Mouse (Mus musculus): Measurements from ENCODE around the gene Ccdc158. TPM values are rescaled to one million over a fixed set of nuclear protein-coding genes. Genes with fewer than 3 reads are reported as not detected.

Ccdc158 gene
- under 1 TPM; 0.36 to 0.54 TPM for total RNA-seq (2021)
- long read RNA-seq, experiment 1 = 0 reads
- long read RNA-seq, experiment 2 = 0 reads

DNA sequence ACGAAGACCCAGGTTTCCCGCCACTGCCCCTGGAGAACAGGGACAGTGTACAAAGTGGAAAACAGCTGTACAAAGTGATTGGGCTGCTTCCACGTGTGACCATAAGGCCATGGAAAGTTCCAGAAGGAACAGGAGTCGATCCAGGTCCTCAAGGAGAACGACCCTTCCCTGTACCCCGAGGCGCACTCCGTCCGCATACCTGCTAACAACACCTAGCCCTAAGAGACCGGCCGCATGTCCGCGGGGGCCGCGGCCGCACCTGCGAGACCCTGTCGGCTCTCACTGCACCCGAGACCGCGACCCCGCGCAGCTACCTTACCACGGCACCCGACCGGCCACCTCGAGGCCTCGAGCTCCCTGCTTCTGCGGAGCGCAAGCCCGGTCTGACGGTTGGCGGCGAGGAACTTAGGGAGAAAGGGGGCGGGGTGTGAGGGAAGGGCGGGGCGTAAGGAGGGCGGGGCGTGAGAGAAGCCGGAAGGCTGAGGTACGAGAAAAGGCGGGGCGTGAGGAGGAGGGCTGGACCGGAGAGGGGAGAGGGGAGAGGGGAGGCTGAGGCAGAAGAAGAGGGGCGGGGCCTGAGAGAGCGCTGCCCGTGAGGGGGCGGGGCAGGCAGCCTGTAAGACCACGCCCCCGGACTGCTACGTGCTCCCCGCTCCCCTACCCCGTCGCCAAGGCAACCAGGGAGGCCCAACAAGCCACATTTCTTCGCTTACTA is at the start of gene Ccdc158:
Ccdc158 (minus strand) TSS at position 413 of the 715 bp plus-strand sequence.
- DNase-seq (ENCODE audit: extremely low spot score in 1 of 2, low spot score in 2 of 2) = peak; percentile 53 to 62
- H3K4me3 ChIP-seq = peak within 1 kb of the TSS; percentile 37
- TF ChIP-seq CTCF (IDR thresholded peaks at IDR 0.05) = no peak
- intact Hi-C loops (cut with DNase I) = loop anchor here (5.0 to 10.0 kb wide), 4 partner anchors 277 to 652 kb away; no protein-coding TSS in a partner anchor
- H3K27ac ChIP-seq = no peak within 1 kb of the TSS

DNA sequence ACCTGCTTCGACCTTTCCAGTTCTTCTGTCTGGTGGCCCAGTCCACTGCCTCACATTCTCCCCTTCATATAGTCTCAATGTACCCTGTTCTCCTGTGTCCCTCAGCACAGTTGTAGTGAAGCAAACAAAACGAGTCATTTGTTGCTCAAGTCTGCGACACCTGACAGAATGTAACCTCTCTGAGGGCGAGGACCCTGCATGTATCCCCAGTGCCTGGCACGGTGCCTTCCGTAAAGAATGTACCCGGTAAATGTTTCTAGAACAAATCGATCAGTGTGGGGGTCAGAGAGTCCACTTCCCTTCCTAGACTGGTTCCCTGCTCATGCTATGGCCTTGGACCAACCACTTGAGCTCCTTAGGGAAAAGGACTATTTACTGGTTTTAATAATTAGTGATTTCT is 46.5 kb upstream of the Ccdc158 start:
- no peak for DNase-seq (ENCODE audit: extremely low spot score in 1 of 2, low spot score in 2 of 2)
- TF ChIP-seq CTCF (IDR thresholded peaks at IDR 0.05) = no peak
- Histone ChIP-seq H3K4me3 (no peak overlapping the region), H3K27ac (no peak overlapping the region)
- intact Hi-C loops (cut with DNase I) = loop anchor here (5.0 to 10.0 kb wide), 3 partner anchors 214 to 603 kb away; partner anchors contain the start of gene Scarb2

DNA sequence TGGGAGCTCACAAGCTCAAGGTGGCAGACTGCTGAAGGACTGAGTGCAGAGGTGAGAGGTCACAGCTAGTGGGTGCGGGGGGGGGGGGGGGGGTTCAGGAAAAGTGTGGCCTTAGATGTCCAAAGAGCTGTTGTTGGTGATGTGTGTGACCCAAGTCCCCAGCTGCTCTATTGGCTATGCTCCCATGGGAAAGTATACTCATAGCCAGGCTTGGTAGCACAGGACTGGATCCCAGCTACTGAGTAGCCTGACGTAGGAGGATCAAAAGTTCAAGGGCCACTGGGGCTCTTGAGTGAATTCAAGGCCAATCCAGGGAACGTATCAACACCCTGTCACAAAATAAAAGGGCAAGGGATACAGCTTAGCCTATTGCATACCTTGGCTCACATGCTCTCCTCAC is 43.8 kb upstream of the Ccdc158 start:
- Histone ChIP-seq H3K4me3 (no peak overlapping the region), H3K27ac (no peak overlapping the region)
- intact Hi-C loops (cut with DNase I) = no loop called here
- DNase-seq (ENCODE audit: extremely low spot score in 1 of 2, low spot score in 2 of 2) = no peak
- no peak for TF ChIP-seq CTCF (IDR thresholded peaks at IDR 0.05)

DNA sequence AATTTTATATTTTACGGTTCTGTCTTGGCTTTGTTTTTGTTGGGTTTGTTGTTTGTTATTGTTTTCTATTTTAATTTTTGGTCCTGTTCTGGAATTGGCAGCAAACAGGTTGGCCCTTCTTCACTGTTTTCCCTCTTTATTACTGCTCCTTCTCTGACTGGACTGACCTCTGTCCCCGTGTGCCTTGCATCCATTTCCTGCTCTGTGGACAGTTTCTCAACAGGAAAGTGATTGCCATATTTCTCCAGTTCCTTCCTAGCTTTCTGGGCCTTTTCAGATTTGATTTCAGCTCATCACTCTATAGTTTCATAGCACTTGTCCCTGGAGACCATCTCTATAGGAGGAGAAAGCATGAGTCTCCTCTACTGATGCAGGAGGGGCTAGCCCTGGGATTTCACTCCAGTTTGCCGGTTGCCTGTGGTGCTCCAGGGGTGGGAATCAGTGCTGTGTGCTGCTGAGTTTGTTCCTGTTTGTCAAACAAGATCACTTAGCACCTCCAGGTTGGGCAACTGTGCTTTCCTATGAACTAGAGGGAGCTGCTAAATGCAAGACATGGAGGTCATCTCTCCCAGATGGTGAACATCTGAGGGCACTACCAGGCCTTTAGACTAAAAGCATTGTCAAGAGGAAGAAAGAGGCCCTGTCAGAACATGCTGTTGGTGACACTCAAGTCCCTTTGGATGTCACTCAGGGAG is 42.7 kb upstream of the Ccdc158 start:
- Histone ChIP-seq H3K27ac (no peak overlapping the region), H3K4me3 (no peak overlapping the region)
- intact Hi-C loops (cut with DNase I) = no loop called here
- no peak for TF ChIP-seq CTCF (IDR thresholded peaks at IDR 0.05)
- no peak for DNase-seq (ENCODE audit: extremely low spot score in 1 of 2, low spot score in 2 of 2)

DNA sequence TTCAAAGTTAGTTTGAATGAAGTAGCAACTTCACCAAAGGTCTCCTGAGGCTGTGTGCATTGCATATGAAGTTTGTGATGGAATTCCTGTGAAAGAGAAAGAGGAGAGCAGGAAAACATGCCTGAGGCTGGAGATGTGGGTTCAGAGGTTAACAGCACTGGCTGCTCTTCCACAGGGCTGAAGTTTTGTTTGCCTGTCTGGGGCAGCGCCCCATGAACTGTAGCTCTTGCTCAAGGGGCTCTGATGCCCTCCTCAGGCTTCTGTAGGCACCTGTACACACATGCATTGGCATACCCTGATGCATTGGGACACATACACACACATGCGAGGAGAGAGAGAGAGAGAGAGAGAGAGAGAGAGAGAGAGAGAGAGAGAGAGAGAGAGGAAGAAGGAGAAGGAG is 40.8 kb upstream of the Ccdc158 start:
- intact Hi-C loops (cut with DNase I) = no loop called here
- no peak overlapping the region for H3K4me3 ChIP-seq
- no peak for TF ChIP-seq CTCF (IDR thresholded peaks at IDR 0.05)
- no peak overlapping the region for H3K27ac ChIP-seq
- DNase-seq (ENCODE audit: extremely low spot score in 1 of 2, low spot score in 2 of 2) = no peak

DNA sequence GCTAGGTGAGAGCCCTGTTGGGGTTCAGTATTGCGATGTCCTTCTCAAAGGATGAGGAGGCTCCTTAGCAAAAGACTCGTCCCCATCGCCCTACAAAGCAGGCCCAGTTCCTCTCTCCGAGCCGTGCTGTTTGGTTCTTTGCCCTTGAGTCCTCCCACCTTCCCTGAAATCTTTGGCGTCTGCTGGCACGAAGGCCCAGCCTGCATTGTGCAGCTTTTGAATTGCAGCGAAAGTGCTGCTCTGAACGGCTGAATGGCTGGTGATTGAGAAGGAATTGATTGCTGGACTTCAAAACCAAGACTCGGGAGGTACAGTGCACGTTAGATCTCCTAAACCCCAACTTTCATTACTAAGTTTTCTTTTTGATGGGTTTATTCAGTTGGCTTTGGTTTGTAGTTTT is 40.2 kb upstream of the Ccdc158 start:
- no peak for DNase-seq (ENCODE audit: extremely low spot score in 1 of 2, low spot score in 2 of 2)
- Histone ChIP-seq H3K4me3 (no peak overlapping the region), H3K27ac (no peak overlapping the region)
- no peak for TF ChIP-seq CTCF (IDR thresholded peaks at IDR 0.05)
- intact Hi-C loops (cut with DNase I) = no loop called here

DNA sequence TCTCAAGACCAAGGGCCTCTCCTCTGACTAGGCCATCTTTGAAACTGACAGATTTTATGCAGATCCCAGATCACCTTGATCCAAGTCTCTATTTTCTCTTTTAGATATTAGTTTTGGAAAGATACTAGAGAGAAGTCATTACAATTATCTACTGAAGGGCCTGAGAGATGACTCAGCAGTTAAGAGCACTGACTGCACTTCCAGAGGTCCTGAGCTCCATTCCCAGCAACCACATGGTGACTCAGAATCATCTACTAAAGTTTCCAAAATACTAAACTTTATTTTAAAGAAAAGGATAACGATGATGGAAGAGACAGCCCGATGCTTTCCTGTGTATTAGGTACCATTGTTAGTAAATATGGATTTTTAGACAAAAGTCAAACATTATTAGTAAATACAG is 39.8 kb upstream of the Ccdc158 start:
- Histone ChIP-seq H3K27ac (no peak overlapping the region), H3K4me3 (no peak overlapping the region)
- intact Hi-C loops (cut with DNase I) = no loop called here
- no peak for TF ChIP-seq CTCF (IDR thresholded peaks at IDR 0.05)
- DNase-seq (ENCODE audit: extremely low spot score in 1 of 2, low spot score in 2 of 2) = no peak

DNA sequence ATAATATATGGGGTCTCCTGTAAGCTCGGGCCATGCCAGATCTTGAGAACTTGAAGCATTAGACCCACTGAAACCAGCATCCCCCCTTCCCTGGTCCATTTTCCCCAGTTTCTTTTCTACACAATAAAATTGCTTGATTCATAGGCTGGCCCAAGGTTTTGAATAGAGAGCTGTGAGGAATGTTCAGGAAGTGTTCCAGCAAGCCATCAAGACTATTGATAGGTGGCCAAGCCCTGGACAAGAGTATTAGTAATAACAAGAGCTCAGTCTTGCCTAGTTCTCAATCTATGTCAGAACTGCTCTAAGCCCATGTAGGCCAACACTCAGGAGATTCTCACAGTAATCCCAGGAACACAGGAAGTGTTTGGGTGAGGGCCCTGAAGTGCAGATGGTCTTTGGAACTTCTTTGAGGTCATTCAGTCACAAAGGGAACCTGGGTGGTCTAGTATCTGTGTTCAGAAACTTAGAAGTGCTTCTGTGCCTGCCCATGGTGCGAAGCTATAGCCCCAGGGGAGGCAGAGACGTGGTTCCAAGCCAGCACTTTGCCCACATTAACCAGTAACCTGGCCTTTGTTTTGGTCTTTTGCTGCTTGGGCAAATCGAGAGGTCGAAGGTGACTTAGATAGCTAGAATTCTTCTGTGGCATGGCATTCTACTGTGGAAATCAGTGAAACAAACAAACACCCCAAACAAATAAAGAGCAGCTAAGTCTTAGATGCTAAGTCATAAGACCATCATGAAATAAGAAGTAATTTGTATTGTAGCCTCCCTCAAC is 37.7 kb upstream of the Ccdc158 start:
- intact Hi-C loops (cut with DNase I) = no loop called here
- DNase-seq (ENCODE audit: extremely low spot score in 1 of 2, low spot score in 2 of 2) = no peak
- no peak for TF ChIP-seq CTCF (IDR thresholded peaks at IDR 0.05)
- Histone ChIP-seq H3K4me3 (no peak overlapping the region), H3K27ac (no peak overlapping the region)

DNA sequence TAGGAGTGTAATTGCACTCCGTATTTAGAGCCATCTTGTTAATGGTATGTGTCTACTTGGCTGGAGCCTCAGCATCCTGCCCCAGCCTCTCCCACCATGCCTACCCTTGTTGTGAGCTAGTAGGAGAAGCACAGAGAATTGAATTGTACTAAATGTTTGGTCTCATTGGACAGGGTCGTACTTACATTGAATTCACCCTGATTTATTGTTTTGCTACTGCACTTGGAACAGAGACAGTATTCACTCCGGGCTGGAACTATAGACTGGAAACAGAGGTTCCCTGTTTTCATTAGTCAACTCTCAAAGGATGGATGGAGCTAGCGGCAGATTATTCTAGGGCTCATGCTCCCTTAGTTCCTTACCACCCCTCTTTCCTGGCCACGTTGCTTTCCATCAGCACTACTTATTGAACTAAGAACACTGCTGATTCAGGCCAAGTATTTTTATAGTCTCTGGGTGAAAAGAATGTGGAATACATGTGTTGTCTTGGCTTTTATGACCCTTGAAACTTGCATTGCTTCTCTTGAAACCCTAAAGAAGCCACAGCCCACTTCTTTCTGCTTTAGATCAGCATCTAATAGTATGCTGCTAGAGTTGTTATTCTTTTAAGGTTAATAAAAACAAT is 36.7 kb upstream of the Ccdc158 start:
- no peak for TF ChIP-seq CTCF (IDR thresholded peaks at IDR 0.05)
- Histone ChIP-seq H3K4me3 (no peak overlapping the region), H3K27ac (no peak overlapping the region)
- DNase-seq (ENCODE audit: extremely low spot score in 1 of 2, low spot score in 2 of 2) = no peak
- intact Hi-C loops (cut with DNase I) = no loop called here

DNA sequence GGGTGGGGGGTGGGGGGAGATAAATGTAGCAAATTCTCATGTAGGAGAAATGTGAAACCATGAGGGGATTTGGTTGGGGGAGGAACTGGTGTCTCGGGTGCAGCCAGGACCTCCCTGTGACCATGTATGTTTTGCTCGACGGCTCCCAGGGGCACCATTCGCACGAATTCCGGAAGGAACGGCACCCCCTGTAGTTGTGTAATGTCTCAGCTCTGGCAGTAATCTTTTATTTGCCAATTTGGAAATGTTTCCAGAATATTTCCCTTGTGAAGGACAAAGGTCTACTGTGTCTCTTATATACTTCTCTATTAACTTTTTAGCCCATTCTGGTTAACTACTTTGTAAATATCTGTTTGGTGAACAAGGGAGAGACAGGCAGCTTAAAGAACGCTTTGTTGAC is 35.7 kb upstream of the Ccdc158 start:
- DNase-seq (ENCODE audit: extremely low spot score in 1 of 2, low spot score in 2 of 2) = no peak
- Histone ChIP-seq H3K4me3 (no peak overlapping the region), H3K27ac (no peak overlapping the region)
- TF ChIP-seq CTCF (IDR thresholded peaks at IDR 0.05) = no peak
- intact Hi-C loops (cut with DNase I) = no loop called here

DNA sequence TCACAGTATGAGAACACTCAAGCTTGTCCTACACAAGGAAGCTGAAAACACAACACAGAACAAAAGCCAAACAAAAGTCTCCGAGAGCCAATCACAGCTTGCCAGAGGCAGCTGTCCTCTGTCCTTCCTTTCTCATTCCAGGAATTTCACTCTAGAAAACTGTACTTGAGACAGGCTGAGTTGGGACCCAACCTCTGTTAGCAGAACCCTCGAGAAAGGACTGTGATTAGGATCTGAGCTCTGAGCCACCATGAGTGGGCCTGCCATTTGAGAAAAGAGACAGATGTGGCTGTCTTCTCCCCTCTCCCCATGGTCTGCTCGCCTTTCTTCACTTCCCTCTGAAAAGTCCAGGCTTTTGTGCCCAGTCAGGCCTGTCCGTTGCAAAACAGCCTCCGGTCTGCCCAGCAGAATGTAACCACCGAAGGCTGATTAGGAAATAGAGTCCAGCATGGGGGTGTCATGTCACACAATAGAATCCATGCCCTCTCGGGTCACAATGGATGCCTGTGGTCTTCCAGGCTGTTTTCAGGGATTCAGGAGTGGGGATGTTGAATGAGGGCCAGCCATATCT is 32.9 kb upstream of the Ccdc158 start:
- H3K27ac ChIP-seq = no peak overlapping the region
- intact Hi-C loops (cut with DNase I) = no loop called here

More for the DNA sequence above, 32.9 kb upstream of the Ccdc158 start:
- no peak for TF ChIP-seq CTCF (IDR thresholded peaks at IDR 0.05)
- DNase-seq (ENCODE audit: extremely low spot score in 1 of 2, low spot score in 2 of 2) = no peak
- H3K4me3 ChIP-seq = no peak overlapping the region
